Mouse (Mus musculus) hindbrain, postnatal 0 days (tissue): ENCODE data around the gene Mtrr. TPM values are rescaled to one million over a fixed set of nuclear protein-coding genes. Genes with fewer than 3 reads are reported as not detected.
"Not testable (repeated sequence)": the region's sequence is repeated elsewhere in the genome, so short reads cannot be mapped to it uniquely, and the experiment has no call there.

ENCODE experiments used
- ATAC-seq: fragments of 200-750 bp; cut with Nextera tagmentation; 2 replicates; pipeline ENCODE4 v1.8.0; 2017; ENCODE audit warnings: mild to moderate bottlenecking, moderate TSS enrichment, moderate library complexity
- DNase-seq: peaks from one replicate; pipeline ENCODE4 v3.0.0-alpha.2; 2015; ENCODE audit warnings: low spot score
- H3K27ac ChIP-seq: fragments of 300-500 bp; sonication (generic); 2 replicates; pipeline ENCODE4 v1.5.1; 2014; ENCODE audit warnings: mild to moderate bottlenecking
- H3K27me3 ChIP-seq: fragments of 300-500 bp; sonication (generic); 2 replicates; pipeline ENCODE4 v1.6.1; 2014; ENCODE audit warnings: low read length, mixed read lengths; ENCODE audit not compliant: insufficient read depth
- H3K36me3 ChIP-seq: fragments of 300-500 bp; sonication (generic); 2 replicates; pipeline ENCODE4 v1.6.1; 2014; ENCODE audit warnings: low read length, mixed read lengths; ENCODE audit not compliant: insufficient read depth
- H3K4me1 ChIP-seq: fragments of 300-500 bp; sonication (generic); 2 replicates; pipeline ENCODE4 v1.6.1; 2014; ENCODE audit warnings: antibody characterized with exemption, low read length, mixed read lengths; ENCODE audit not compliant: insufficient read depth
- H3K4me2 ChIP-seq: fragments of 300-500 bp; sonication (generic); 2 replicates; pipeline ENCODE4 v1.6.1; 2014; ENCODE audit warnings: low read depth, mild to moderate bottlenecking, low read length, moderate library complexity, mixed read lengths
- H3K4me3 ChIP-seq: fragments of 300-500 bp; sonication (generic); 2 replicates; pipeline ENCODE4 v1.5.1; 2014; ENCODE audit warnings: low read length
- H3K9ac ChIP-seq: fragments of 300-500 bp; sonication (generic); replicated peaks from 2 replicates; pipeline ENCODE4 v1.6.1; 2014; ENCODE audit warnings: mild to moderate bottlenecking, low read length, moderate library complexity, mixed read lengths
- H3K9me3 ChIP-seq: fragments of 300-500 bp; sonication (generic); 2 replicates; pipeline ENCODE4 v1.6.1; 2016; ENCODE audit warnings: low read length, mixed read lengths
- CTCF ChIP-seq: IDR thresholded peaks from 2 replicates; pipeline ENCODE4 v1.5.1; 2016; ENCODE audit warnings: antibody characterized with exemption, control low read depth, low read depth
- WGBS: fragments of 180-500 bp; shearing (Covaris S2); extraction: QIAGEN DNeasy Blood & Tissue Kit; methylation state at CpG from one replicate; pipeline ENCODE4 v1.1.7; 2014; 5-methylcytosine and 5-hydroxymethylcytosine counted together
- polyA plus RNA-seq: library from polyadenylated mRNA; unstranded; fragments of >200 nt; fragmentation: Nextera tagmentation; extraction: Ambion mirVana; gene quantifications from 2 replicates; pipeline ENCODE4 v1.2.1, GENCODE M21; 2015
- total RNA-seq: library from RNA; depleted of rRNA; stranded (reverse); fragments of >200 nt; gene quantifications from 2 replicates; pipeline ENCODE4 v1.2.3, GENCODE M21; 2014; rRNA removed

Gene Mtrr
- total and polyA plus RNA-seq, 2 experiments from 2014 or later: 10.1 to 10.3 TPM

DNA sequence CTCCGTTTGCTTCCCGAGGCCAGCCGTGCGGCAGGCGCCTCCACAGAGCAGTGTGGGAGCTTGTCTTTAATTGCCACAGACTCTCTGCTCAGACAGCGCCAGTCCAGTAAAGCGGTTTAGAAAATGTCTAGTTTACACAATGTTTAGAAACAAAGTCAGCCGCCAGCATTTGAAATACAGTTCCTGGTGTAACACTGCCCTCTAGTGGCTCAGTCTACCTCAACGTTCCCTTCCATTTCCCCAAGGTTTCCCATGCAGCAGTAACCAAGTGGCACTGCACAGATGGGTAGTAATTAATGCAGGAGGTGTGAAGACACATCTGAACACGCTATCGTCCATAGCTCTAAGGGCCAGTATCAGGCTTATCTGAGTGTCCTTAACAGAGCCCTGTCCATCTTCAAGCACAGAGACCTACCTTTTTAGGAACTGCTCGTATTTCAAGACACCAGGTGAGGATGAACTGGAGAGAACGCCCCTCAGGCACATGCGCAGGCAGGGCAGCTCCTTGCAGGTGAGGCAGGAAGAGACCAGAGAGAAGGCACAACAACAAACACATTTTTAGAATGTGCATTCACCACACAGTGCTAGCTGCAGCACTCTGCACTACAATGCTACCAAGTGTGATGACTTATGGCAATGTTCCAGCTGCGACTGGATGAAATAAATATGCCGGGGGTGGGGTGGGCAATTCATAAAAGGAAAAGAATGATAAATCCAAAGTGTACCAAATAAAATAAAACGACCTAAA, 12.2 kb downstream of the Mtrr start:
- 60% methylated on average over 17 of the region's 17 CpGs for WGBS
- peak; percentile 85 for DNase-seq
- Histone ChIP-seq H3K4me2 (no peak overlapping the region), H3K4me1 (no peaks in the 10 kb centered on the region), H3K4me3 (no peak overlapping the region), H3K27ac (no peak overlapping the region), H3K9ac (no peak overlapping the region), H3K36me3 (peaks cover 34% of the 10 kb centered on the region), H3K27me3 (no peaks in the 10 kb centered on the region), H3K9me3 (no peaks in the 10 kb centered on the region)
- ATAC-seq: peak; percentile 83
- peak; percentile 86 for TF ChIP-seq CTCF

GRCm38 (mm10) chr13:68568548-68568947, 13.4 kb downstream of the Mtrr start:
- Histone ChIP-seq H3K4me3 (no peak overlapping the region), H3K4me2 (no peak overlapping the region), H3K4me1 (no peaks in the 10 kb centered on the region), H3K9ac (no peak overlapping the region), H3K9me3 (no peaks in the 10 kb centered on the region), H3K27ac (no peak overlapping the region), H3K36me3 (peaks cover 39% of the 10 kb centered on the region), H3K27me3 (no peaks in the 10 kb centered on the region)
- no peak for ATAC-seq
- TF ChIP-seq CTCF: no peak
- no peak for DNase-seq
- 93% methylated on average over 11 of the region's 11 CpGs for WGBS

DNA sequence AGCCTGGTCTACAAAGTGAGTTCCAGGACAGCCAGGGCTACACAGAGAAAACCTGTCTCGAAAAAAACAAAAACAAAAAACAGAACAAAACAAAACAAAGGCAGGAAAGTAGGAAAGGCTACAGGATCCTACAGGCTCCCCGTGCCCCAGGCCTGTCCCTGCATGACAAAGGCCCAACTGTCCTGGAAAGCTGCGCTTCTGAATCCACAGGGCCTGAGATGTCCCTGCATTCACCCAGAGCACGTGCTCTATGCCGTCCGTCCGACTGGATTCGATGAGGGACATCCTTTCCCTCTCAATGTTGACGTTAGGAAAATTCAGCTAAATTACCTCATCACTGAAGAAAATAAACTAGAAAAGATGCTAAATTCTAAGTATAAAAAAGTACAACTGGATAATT, 13.8 kb downstream of the Mtrr start:
- Histone ChIP-seq H3K36me3 (peaks cover 44% of the 10 kb centered on the region), H3K4me2 (no peak overlapping the region), H3K27ac (no peak overlapping the region), H3K9ac (no peak overlapping the region), H3K27me3 (no peaks in the 10 kb centered on the region), H3K4me1 (no peaks in the 10 kb centered on the region), H3K4me3 (no peak overlapping the region), H3K9me3 (no peaks in the 10 kb centered on the region)
- no peak for TF ChIP-seq CTCF
- 89% methylated on average over 9 of the region's 9 CpGs for WGBS
- DNase-seq (no peak), ATAC-seq (no peak)

- H3K9me3 ChIP-seq, H3K4me1 ChIP-seq, H3K9ac ChIP-seq, H3K4me3 ChIP-seq, H3K36me3 ChIP-seq, H3K4me2 ChIP-seq, H3K27ac ChIP-seq, H3K27me3 ChIP-seq: not testable (repeated sequence)
- ATAC-seq: peak; percentile 83
- TF ChIP-seq CTCF: peak; percentile 74
- peak; percentile 71 for DNase-seq
- 27% methylated on average over 4 of the region's 6 CpGs for WGBS
Observed at GRCm38 (mm10) chr13:68553391-68553790, 28.6 kb downstream of the Mtrr start.

Other genes starting within 250 kb of the Mtrr start
- 11.3 and 13.9 TPM in 2 replicates for gene Fastkd3, start 85 bp upstream of the Mtrr start, total RNA-seq
- 19.2 and 20.7 TPM in 2 replicates for gene Fastkd3, start 85 bp upstream of the Mtrr start, polyA plus RNA-seq
- 3.3 and 8.3 TPM in 2 replicates for gene 1700001L19Rik, start 15.3 kb upstream of the Mtrr start, total RNA-seq
- 13.5 and 14.0 TPM in 2 replicates for gene 1700001L19Rik, start 15.3 kb upstream of the Mtrr start, polyA plus RNA-seq